Mouse (Mus musculus) neural tube, embryonic 12.5 days (tissue): ENCODE results near the gene Ncbp1. TPM values are rescaled to one million over a fixed set of nuclear protein-coding genes. Genes with fewer than 3 reads are reported as not detected.

Experiments
- ATAC-seq: fragments of 200-750 bp; cut with Nextera tagmentation; 2 replicates; pipeline ENCODE4 v1.8.0; 2017; ENCODE audit warnings: low read depth, mild to moderate bottlenecking, moderate TSS enrichment, moderate library complexity; ENCODE audit not compliant: low FRiP score
- H3K27ac ChIP-seq: fragments of 300-500 bp; sonication (generic); 2 replicates; pipeline ENCODE4 v1.5.1; 2016
- H3K27me3 ChIP-seq: fragments of 300-500 bp; sonication (generic); replicated peaks from 2 replicates; pipeline ENCODE4 v1.6.1; 2016; ENCODE audit warnings: mild to moderate bottlenecking
- H3K36me3 ChIP-seq: fragments of 300-500 bp; sonication (generic); 2 replicates; pipeline ENCODE4 v1.6.1; 2016; ENCODE audit warnings: mild to moderate bottlenecking
- H3K4me1 ChIP-seq: fragments of 300-500 bp; sonication (generic); 2 replicates; pipeline ENCODE4 v1.6.1; 2016
- H3K4me2 ChIP-seq: fragments of 300-500 bp; sonication (generic); replicated peaks from 2 replicates; pipeline ENCODE4 v1.6.1; 2016; ENCODE audit warnings: mild to moderate bottlenecking
- H3K4me3 ChIP-seq: fragments of 300-500 bp; sonication (generic); 2 replicates; pipeline ENCODE4 v1.5.1; 2016
- H3K9ac ChIP-seq: fragments of 300-500 bp; sonication (generic); 2 replicates; pipeline ENCODE4 v1.6.1; 2016; ENCODE audit warnings: mild to moderate bottlenecking
- H3K9me3 ChIP-seq: fragments of 300-500 bp; sonication (generic); 2 replicates; pipeline ENCODE4 v1.6.1; 2016; ENCODE audit warnings: mild to moderate bottlenecking
- WGBS: fragments of 180-500 bp; shearing (Covaris S2); methylation state at CpG from one replicate; pipeline ENCODE4 v1.1.7; 2016; 5-methylcytosine and 5-hydroxymethylcytosine counted together
- polyA plus RNA-seq: library from polyadenylated mRNA; unstranded; fragments of >200 nt; fragmentation: Nextera tagmentation; extraction: Ambion mirVana; gene quantifications from 2 replicates; pipeline ENCODE4 v1.2.1, GENCODE M21; 2016

Gene Ncbp1
- polyA plus RNA-seq, result 107 TPM in 2 replicates

DNA sequence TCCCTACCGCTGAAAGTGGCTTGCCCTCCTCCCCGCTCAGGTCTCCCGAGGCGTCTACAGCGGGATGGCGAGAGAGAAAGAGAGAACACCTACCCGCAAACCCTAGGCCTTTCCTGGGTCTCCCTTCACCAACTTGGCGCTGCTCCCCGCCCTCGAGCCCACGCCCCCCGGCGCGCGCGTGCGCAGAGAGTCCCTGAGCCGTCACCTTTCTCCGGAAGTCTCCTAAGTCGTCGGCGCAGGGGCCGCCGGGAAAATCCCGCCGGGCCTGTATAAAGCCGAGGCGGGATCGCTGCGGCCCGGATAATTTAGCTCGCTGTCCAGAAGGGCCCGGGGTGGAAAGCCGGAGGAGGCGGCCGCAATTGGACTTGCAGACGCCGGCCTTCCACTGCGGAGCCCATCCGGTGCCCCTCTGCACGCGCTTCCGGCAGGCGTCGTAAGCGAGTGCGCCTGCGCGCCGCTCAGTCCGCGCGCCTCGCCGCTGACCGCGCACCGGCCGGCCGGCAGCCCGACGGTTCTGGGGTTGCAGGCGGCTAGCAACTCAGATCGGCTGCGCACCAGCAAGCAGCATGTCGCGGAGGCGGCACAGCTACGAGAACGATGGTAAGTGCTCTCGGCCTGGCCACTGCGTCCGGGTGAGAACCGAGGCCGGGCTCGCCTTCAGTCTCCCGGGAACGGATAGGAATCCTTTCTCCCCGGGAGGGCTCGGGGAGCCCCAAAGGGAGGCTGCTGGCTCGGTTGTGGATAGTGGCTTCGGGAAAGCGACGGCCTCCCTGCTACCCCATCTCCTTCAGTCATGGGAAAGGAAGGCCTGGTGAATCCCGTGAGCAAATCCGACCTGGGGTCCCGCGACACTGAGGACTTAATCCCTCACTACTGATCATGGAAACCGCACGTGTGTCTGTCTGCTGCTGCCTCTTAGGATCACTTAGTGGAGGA lies at the start of gene Ncbp1, which contains the start of gene Tstd2:
Gene Ncbp1 (plus strand): TSS at position 327 of the 936 bp plus-strand sequence.
Gene Tstd2 (minus strand): TSS at position 408 of the 936 bp plus-strand sequence.
- Histone ChIP-seq H3K4me3 (peak within 1 kb of the TSS; percentile 92), H3K4me2 (peak within 1 kb of the TSS; percentile 87), H3K9me3 (no peaks in the 10 kb centered on the region), H3K9ac (peak within 1 kb of the TSS; percentile 92), H3K27me3 (no peaks in the 10 kb centered on the region), H3K4me1 (peaks cover 17% of the 10 kb centered on the region), H3K27ac (peak within 1 kb of the TSS; percentile 94), H3K36me3 (peaks cover 13% of the 10 kb centered on the region)
- peak; percentile 91 for ATAC-seq
- WGBS, result under 1% methylated on average over 89 of the region's 90 CpGs

DNA sequence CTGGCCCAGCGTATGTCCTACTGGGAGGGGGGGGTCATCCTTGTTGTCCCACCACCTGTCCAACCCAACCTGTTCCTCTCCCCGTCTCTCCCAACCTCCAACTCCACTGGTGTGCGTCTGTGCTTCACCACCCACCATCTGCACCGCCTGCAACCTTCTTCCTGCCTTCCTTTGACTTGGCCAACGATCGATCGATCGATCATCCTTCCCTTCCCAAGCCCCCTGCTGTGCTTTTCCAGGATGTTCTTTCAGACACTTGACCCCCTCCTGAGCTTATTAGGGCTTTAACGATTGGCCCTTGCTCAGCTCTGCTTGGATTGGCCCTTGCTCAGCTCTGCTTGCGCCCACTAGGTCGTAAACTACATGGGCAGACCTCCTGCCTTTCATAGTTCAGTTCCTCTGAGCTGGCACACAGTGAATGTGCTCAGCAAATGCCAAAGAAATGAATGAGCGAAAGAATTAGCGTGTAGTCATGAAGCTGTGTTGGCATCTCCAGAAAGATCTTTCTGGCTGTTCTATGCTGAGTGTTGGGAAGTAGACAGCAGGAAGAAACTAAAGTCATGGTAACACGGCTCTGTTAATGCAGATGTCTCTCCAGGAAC lies 48.8 kb upstream of the Ncbp1 start:
- Histone ChIP-seq H3K4me3 (no peak overlapping the region), H3K27me3 (no peaks in the 10 kb centered on the region), H3K4me2 (no peak overlapping the region), H3K27ac (no peak overlapping the region), H3K36me3 (no peaks in the 10 kb centered on the region), H3K4me1 (peaks cover 16% of the 10 kb centered on the region; the same call in 1 of the 2 replicates), H3K9ac (no peak overlapping the region), H3K9me3 (no peaks in the 10 kb centered on the region)
- 37% methylated on average over 14 of the region's 14 CpGs for WGBS
- ATAC-seq, result no peak

DNA sequence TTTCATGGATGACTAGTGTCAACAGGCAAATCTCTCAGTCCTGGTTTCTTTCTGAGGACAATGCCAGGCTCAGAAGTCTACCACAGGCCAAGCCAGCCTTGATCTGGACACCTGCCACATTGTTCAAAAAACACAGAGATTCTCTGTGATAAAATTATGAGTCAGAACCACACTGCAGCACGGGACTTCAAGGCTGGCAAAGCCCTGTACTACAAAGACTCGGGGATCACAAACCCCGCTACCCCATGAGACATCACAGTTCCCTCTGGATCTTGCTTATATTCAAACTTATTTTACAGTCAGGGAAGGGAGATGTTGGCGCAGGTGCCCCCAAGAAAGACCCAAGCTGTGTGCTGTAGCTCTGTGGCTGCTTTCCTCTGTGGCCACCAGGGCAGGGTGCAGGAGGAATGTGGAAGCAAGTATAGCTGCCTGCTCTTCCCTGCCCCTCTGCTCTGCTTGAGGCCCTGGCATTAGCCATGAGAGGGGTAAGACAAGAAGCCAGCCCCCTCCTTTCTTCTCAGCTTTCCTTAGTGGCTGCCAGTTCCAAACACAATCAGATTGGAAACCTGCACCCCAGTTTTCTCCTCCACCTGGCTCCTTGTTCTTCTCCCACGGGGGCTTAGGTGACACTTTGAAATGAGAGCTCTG lies 45.9 kb upstream of the Ncbp1 start:
- no peak for ATAC-seq
- Histone ChIP-seq H3K27me3 (no peaks in the 10 kb centered on the region; the same call in 1 of the 2 replicates), H3K4me3 (no peak overlapping the region), H3K9me3 (no peaks in the 10 kb centered on the region), H3K4me2 (no peak overlapping the region), H3K9ac (no peak overlapping the region), H3K4me1 (peaks cover 6% of the 10 kb centered on the region; the same call in 1 of the 2 replicates), H3K27ac (no peak overlapping the region), H3K36me3 (no peaks in the 10 kb centered on the region)
- WGBS, result 88% methylated on average over 5 of the region's 5 CpGs

DNA sequence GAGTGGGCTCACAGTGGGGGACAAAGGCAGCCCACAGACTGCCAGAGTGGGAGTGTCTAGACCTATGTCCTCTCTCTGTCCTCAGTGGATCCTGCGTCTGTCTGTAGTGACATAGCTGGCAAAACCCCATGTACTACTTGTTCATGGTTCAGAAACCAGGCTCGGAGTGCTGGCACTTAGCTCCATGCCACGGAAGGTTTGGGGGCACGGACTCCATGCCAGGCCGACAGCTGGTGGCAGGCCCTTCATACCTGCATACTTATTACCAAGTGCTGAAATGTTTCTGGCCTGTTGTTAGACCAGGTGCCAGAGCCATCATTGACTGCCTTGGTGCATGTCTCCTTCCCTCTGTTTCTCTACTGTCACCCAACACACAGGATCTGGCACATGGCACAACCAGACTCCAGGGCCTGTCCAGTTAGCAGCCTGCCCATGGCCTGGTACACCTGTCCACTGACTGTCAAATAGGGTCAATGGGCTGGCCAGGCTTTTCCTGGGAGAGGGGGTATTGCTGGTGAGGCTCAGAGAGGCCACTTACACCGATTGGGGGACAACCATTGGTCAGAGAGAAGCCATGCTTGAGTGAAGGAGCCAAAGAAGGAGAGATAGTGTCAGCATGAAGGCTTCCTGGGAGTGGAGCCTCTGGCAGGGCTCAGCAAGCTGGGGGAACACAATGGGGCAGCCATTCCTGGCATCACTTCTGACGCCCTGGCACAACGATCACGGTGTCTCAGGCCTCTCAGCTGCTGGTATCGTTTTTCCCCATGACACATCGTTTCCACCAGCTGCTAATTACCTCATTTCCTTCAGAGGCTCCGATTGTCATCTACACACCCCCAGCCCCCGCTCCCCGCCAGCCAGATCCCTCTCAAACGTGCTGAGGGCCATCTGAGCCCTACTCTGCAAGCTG lies 43.2 kb upstream of the Ncbp1 start:
- Histone ChIP-seq H3K4me2 (no peak overlapping the region), H3K27me3 (no peaks in the 10 kb centered on the region; the same call in 1 of the 2 replicates), H3K4me3 (no peak overlapping the region), H3K36me3 (no peaks in the 10 kb centered on the region), H3K9me3 (no peaks in the 10 kb centered on the region), H3K9ac (no peak overlapping the region), H3K27ac (no peak overlapping the region), H3K4me1 (peaks cover 7% of the 10 kb centered on the region; the same call in 1 of the 2 replicates)
- 62% methylated on average over 15 of the region's 15 CpGs for WGBS
- ATAC-seq, result no peak

DNA sequence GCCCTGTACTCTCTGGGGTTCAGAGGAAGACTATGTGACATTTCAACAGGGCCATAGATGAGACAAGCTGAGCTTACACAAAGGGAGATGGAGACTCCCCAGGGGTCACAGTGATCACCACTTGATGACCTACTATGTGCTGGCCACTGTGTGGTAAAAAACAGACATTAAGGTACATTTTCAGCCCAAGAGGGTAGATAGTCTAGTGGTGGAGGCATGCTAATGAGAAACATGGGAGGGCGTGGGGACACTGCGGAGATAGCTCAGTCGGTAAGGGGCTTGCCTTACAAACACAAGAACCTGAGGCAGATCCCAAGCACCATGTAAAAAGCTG lies 42.6 kb upstream of the Ncbp1 start:
- ATAC-seq, result no peak
- Histone ChIP-seq H3K27ac (no peak overlapping the region), H3K4me2 (no peak overlapping the region), H3K9ac (no peak overlapping the region), H3K4me3 (no peak overlapping the region), H3K9me3 (no peaks in the 10 kb centered on the region), H3K27me3 (no peaks in the 10 kb centered on the region; the same call in 1 of the 2 replicates), H3K36me3 (no peaks in the 10 kb centered on the region), H3K4me1 (peaks cover 13% of the 10 kb centered on the region)
- 95% methylated on average over 3 of the region's 3 CpGs for WGBS

DNA sequence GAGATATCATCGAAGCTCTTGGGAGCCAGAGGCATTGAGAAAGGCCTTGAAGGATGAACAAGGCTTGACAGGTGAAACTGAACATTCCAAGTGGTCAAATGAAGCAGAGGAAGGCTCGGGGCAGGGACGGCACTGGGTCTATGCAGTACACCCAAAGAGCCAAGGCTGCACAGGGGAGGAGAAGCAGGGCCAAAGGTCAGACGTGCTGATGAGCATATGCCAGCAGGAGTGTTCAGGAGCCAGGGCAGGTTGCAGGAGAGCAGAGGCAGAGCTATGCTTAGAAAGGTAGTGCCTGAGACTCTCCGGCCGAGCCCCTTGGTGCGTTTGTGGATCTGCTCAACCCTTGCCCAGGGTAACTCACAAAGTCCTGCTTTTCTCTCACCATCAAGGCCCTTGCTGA lies 41.9 kb upstream of the Ncbp1 start:
- WGBS, result 89% methylated on average over 7 of the region's 7 CpGs
- Histone ChIP-seq H3K9me3 (no peaks in the 10 kb centered on the region), H3K4me2 (no peak overlapping the region), H3K27ac (no peak overlapping the region), H3K27me3 (no peaks in the 10 kb centered on the region; the same call in 1 of the 2 replicates), H3K4me1 (peaks cover 20% of the 10 kb centered on the region), H3K36me3 (no peaks in the 10 kb centered on the region), H3K9ac (no peak overlapping the region), H3K4me3 (no peak overlapping the region)
- no peak for ATAC-seq

DNA sequence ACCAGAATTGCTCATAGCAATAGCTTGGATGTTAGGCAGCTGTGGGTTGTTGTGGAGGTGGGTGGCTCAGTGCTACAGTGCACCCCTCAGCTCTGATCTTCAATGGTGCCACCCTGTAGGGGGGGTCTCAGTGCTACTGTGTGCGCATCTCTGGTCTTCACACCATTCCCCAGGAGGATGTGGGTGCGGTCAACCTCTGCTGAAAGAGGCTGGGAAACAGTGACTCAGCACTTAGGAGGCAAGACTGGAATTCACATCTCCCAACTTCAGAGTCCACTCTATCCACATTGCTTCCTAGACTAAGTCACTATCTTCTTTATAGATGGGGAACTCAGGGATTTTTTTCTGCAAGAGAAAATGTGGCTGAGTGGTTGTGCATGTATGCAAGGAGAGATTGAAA lies 40.8 kb upstream of the Ncbp1 start:
- Histone ChIP-seq H3K27ac (no peak overlapping the region), H3K4me1 (peaks cover 22% of the 10 kb centered on the region), H3K9me3 (0 out of 2 replicates have a peak, but pooled peaks cover 5% of the 10 kb centered on the region), H3K4me3 (no peak overlapping the region), H3K27me3 (no peaks in the 10 kb centered on the region; the same call in 1 of the 2 replicates), H3K36me3 (no peaks in the 10 kb centered on the region), H3K4me2 (no peak overlapping the region), H3K9ac (no peak overlapping the region)
- WGBS, result 94% methylated on average over 2 of the region's 2 CpGs
- no peak for ATAC-seq

DNA sequence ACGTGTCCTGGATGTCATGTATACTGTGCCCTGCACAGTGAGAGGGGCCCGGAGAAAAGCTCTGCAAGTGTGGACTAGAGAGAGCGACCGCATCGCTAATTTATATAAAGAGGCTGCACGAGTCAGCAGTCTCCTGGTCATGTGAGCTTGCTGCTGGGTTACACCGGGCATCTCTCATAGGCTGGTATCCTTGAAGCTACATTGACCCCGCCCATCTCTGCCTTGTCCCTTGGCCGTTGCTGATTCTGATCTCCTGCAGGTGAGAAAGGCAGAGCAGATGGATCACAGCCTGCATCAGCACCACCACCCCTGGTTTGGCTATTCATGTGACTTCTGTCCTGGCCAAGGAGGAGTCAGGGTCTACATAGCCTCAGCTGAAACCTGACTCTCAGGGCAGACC lies 39.3 kb upstream of the Ncbp1 start:
- WGBS, result 83% methylated on average over 9 of the region's 9 CpGs
- Histone ChIP-seq H3K4me1 (peaks cover 16% of the 10 kb centered on the region), H3K9ac (no peak overlapping the region), H3K4me3 (no peak overlapping the region), H3K36me3 (no peaks in the 10 kb centered on the region), H3K9me3 (0 out of 2 replicates have a peak, but pooled peaks cover 5% of the 10 kb centered on the region), H3K27me3 (no peaks in the 10 kb centered on the region; the same call in 1 of the 2 replicates), H3K4me2 (no peak overlapping the region), H3K27ac (no peak overlapping the region)
- no peak for ATAC-seq

DNA sequence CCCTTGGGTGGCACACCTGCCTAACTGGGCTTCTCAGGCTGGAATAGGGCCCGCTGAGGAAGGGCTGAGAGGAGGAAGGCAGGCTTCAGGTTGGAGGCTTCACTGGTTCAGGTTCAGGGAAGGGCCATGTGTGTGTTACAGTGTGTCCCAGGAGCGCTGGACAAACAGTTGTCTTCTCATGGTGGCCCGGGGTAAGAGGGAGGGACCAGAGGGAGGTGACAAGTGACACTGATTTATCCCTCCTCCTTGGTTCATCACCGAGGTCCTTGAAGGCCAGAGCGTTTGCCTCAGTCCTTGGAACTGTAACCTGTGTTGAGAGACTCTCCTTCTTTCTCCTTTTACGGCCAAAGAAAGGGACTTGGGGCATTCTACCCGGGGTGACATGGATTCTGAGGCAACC lies 37.9 kb upstream of the Ncbp1 start:
- Histone ChIP-seq H3K4me2 (no peak overlapping the region), H3K9me3 (0 out of 2 replicates have a peak, but pooled peaks cover 5% of the 10 kb centered on the region), H3K9ac (no peak overlapping the region), H3K36me3 (no peaks in the 10 kb centered on the region), H3K4me1 (peaks cover 16% of the 10 kb centered on the region), H3K27me3 (no peaks in the 10 kb centered on the region; the same call in 1 of the 2 replicates), H3K27ac (no peak overlapping the region), H3K4me3 (no peak overlapping the region)
- ATAC-seq, result no peak
- 62% methylated on average over 7 of the region's 7 CpGs for WGBS

DNA sequence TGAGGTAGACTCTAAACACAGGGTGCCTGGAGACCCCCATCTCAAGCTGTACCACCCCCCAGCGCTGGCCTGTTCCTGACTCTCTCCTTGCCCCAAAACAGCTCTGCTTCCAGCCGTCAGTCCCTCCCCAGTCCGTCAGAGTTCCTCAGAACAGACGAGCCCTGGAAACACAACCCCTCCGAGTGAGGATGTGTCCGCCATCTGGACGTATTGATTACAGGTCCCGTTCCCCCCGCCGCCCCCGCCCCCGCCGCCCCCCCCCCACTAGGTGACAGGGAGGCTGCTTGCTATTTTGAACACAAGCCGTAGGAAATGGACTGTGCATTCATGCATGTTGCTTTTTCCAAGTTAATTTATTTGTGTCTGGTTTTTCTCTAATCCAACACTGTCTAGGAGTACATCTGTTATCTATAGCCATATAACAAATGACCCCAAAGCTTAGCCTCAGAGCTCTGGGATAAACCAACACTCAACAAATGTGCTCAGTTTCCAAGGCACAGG lies 37.2 kb upstream of the Ncbp1 start:
- H3K27ac ChIP-seq, result no peak overlapping the region
- H3K4me2 ChIP-seq, result peak overlapping the region; percentile 24; the same call in 1 of the 2 replicates
- 0 out of 2 replicates have a peak, but pooled peaks cover 5% of the 10 kb centered on the region for H3K9me3 ChIP-seq
- peak; percentile 48; the same call in 1 of the 2 replicates for ATAC-seq
- 43% methylated on average over 14 of the region's 14 CpGs for WGBS
- no peaks in the 10 kb centered on the region; the same call in 1 of the 2 replicates for H3K27me3 ChIP-seq
- H3K9ac ChIP-seq, result no peak overlapping the region
- peaks cover 16% of the 10 kb centered on the region for H3K4me1 ChIP-seq
- H3K4me3 ChIP-seq, result no peak overlapping the region
- H3K36me3 ChIP-seq, result no peaks in the 10 kb centered on the region
